Mouse (Mus musculus) stomach, embryonic 16.5 days (tissue): ENCODE data around the gene Aqp6. TPM values are rescaled to one million over a fixed set of nuclear protein-coding genes. Genes with fewer than 3 reads are reported as not detected.

ENCODE experiments used
- ATAC-seq: fragments of 200-750 bp; cut with Nextera tagmentation; 2 replicates; pipeline ENCODE4 v1.8.0; 2017; ENCODE audit warnings: moderate number of reproducible peaks, moderate TSS enrichment; ENCODE audit not compliant: insufficient read depth, low FRiP score
- H3K27ac ChIP-seq: fragments of 300-500 bp; sonication (generic); 2 replicates; pipeline ENCODE4 v1.5.1; 2014; ENCODE audit warnings: low read length
- H3K27me3 ChIP-seq: fragments of 300-500 bp; sonication (generic); 2 replicates; pipeline ENCODE4 v1.6.1; 2014; ENCODE audit warnings: low read length, control low read depth, mixed read lengths; ENCODE audit not compliant: control insufficient read depth, insufficient read depth
- H3K36me3 ChIP-seq: fragments of 300-500 bp; sonication (generic); 2 replicates; pipeline ENCODE4 v1.6.1; 2014; ENCODE audit warnings: low read length; ENCODE audit not compliant: control insufficient read depth, insufficient read depth
- H3K4me1 ChIP-seq: fragments of 300-500 bp; sonication (generic); 2 replicates; pipeline ENCODE4 v1.6.1; 2014; ENCODE audit warnings: low read length, control low read depth, mixed read lengths; ENCODE audit not compliant: control insufficient read depth, insufficient read depth
- H3K4me2 ChIP-seq: fragments of 300-500 bp; sonication (generic); 2 replicates; pipeline ENCODE4 v1.6.1; 2014; ENCODE audit warnings: low read depth, low read length, mixed read lengths
- H3K4me3 ChIP-seq: fragments of 300-500 bp; sonication (generic); replicated peaks from 2 replicates; pipeline ENCODE4 v1.5.1; 2014; ENCODE audit warnings: mild to moderate bottlenecking, low read length
- H3K9ac ChIP-seq: fragments of 300-500 bp; sonication (generic); 2 replicates; pipeline ENCODE4 v1.6.1; 2014; ENCODE audit warnings: low read length
- H3K9me3 ChIP-seq: fragments of 300-500 bp; sonication (generic); replicated peaks from 2 replicates; pipeline ENCODE4 v1.6.1; 2016; ENCODE audit warnings: low read length, control low read depth; ENCODE audit not compliant: control insufficient read depth
- WGBS: fragments of 180-500 bp; shearing (Covaris S2); extraction: QIAGEN DNeasy Blood & Tissue Kit; methylation state at CpG from one replicate; pipeline ENCODE4 v1.1.7; 2014; 5-methylcytosine and 5-hydroxymethylcytosine counted together
- polyA plus RNA-seq: library from polyadenylated mRNA; unstranded; fragments of >200 nt; fragmentation: Nextera tagmentation; extraction: Ambion mirVana; gene quantifications from 2 replicates; pipeline ENCODE4 v1.2.1, GENCODE M21; 2015

Aqp6 gene
- polyA plus RNA-seq, 1 experiment from 2014 or later, result not detected

GRCm38 (mm10) chr15:99619821-99620220, 18.6 kb downstream of the Aqp6 start:
- ATAC-seq, result no peak
- no peak overlapping the region for H3K4me3 ChIP-seq
- no peak overlapping the region for H3K9ac ChIP-seq
- no peaks in the 10 kb centered on the region for H3K27me3 ChIP-seq
- H3K27ac ChIP-seq, result no peak overlapping the region
- WGBS, result 69% methylated on average over 4 of the region's 4 CpGs
- peaks cover 5% of the 10 kb centered on the region for H3K36me3 ChIP-seq
- H3K9me3 ChIP-seq, result no peaks in the 10 kb centered on the region
- H3K4me1 ChIP-seq, result peaks cover 9% of the 10 kb centered on the region
- H3K4me2 ChIP-seq, result no peak overlapping the region

- H3K36me3 ChIP-seq, result peaks cover 14% of the 10 kb centered on the region
- no peak overlapping the region for H3K9ac ChIP-seq
- 87% methylated on average over 11 of the region's 11 CpGs for WGBS
- no peaks in the 10 kb centered on the region for H3K27me3 ChIP-seq
- no peaks in the 10 kb centered on the region for H3K4me1 ChIP-seq
- H3K27ac ChIP-seq, result no peak overlapping the region
- no peak overlapping the region for H3K4me3 ChIP-seq
- no peak for ATAC-seq
- no peaks in the 10 kb centered on the region for H3K9me3 ChIP-seq
- no peak overlapping the region for H3K4me2 ChIP-seq
These were observed 20.9 kb downstream of the Aqp6 start for GRCm38 (mm10) chr15:99622063-99622462.

DNA sequence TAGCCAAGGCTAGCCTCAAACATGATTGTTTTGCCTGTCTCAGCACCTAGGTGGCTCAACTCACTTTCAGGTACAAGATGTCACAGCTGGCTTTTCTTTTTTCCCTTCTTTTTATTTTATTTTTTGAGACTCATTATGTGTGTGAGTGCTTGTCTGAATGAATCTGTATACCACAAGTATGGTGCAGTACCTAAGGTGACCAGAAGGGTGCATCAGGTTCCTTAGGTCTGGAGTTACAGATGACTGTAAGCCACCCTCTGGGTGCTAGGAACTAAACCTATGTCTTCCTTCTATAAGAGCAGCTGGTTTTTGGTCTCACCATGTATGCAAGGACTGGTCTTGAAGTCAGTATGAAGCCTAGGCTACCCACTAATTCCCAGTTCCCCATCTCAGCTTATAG, 30.4 kb downstream of the Aqp6 start:
- Histone ChIP-seq H3K36me3 (peaks cover 31% of the 10 kb centered on the region), H3K9me3 (no peaks in the 10 kb centered on the region), H3K4me3 (no peak overlapping the region), H3K27me3 (no peaks in the 10 kb centered on the region), H3K4me2 (no peak overlapping the region), H3K4me1 (no peaks in the 10 kb centered on the region), H3K9ac (no peak overlapping the region), H3K27ac (no peak overlapping the region)
- ATAC-seq, result no peak

- H3K4me3 ChIP-seq, result no peak overlapping the region
- ATAC-seq, result no peak
- no peak overlapping the region for H3K4me2 ChIP-seq
- H3K27ac ChIP-seq, result no peak overlapping the region
- H3K27me3 ChIP-seq, result no peaks in the 10 kb centered on the region
- H3K36me3 ChIP-seq, result peaks cover 39% of the 10 kb centered on the region
- H3K9me3 ChIP-seq, result no peaks in the 10 kb centered on the region
- H3K4me1 ChIP-seq, result no peaks in the 10 kb centered on the region
- 92% methylated on average over 7 of the region's 7 CpGs for WGBS
- no peak overlapping the region for H3K9ac ChIP-seq
These were observed 33.5 kb downstream of the Aqp6 start for GRCm38 (mm10) chr15:99634702-99635101.

- ATAC-seq, result no peak
- 87% methylated on average over 12 of the region's 12 CpGs for WGBS
- Histone ChIP-seq H3K4me2 (no peak overlapping the region), H3K9me3 (no peaks in the 10 kb centered on the region), H3K4me1 (0 out of 2 replicates have a peak, but pooled peaks cover 2% of the 10 kb centered on the region), H3K27me3 (no peaks in the 10 kb centered on the region), H3K9ac (no peak overlapping the region), H3K4me3 (no peak overlapping the region), H3K27ac (no peak overlapping the region), H3K36me3 (peaks cover 21% of the 10 kb centered on the region)
These were observed 36.4 kb downstream of the Aqp6 start for GRCm38 (mm10) chr15:99637405-99638123.

DNA sequence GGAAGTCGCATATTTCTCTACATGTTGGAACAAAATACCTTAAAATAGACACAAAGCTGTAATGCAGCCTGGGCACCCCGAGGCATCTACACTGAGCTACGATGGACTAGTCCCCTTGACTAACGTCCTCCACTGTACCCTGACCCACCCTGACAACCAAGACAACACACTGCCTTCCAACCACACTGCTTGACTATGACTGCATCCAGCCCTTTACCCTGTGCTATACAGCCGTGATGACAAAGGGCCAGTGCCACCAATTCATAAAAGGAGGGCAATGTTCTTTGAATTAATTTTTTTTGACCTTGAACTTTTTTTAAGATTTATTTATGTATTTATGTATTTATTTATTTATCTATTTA, 36.9 kb downstream of the Aqp6 start:
- no peaks in the 10 kb centered on the region for H3K9me3 ChIP-seq
- no peak overlapping the region for H3K4me2 ChIP-seq
- no peak overlapping the region for H3K27ac ChIP-seq
- ATAC-seq, result no peak
- 84% methylated on average over 5 of the region's 5 CpGs for WGBS
- 0 out of 2 replicates have a peak, but pooled peaks cover 2% of the 10 kb centered on the region for H3K4me1 ChIP-seq
- no peaks in the 10 kb centered on the region for H3K27me3 ChIP-seq
- peaks cover 16% of the 10 kb centered on the region for H3K36me3 ChIP-seq
- no peak overlapping the region for H3K9ac ChIP-seq
- no peak overlapping the region for H3K4me3 ChIP-seq

- 0 out of 2 replicates have a peak, but pooled peaks cover under 1% of the 10 kb centered on the region for H3K36me3 ChIP-seq
- no peak overlapping the region for H3K27ac ChIP-seq
- H3K4me1 ChIP-seq, result peaks cover 13% of the 10 kb centered on the region
- no peak overlapping the region for H3K9ac ChIP-seq
- 54% methylated on average over 6 of the region's 6 CpGs for WGBS
- H3K4me3 ChIP-seq, result no peak overlapping the region
- no peak for ATAC-seq
- no peak overlapping the region for H3K4me2 ChIP-seq
- H3K27me3 ChIP-seq, result no peaks in the 10 kb centered on the region
- no peaks in the 10 kb centered on the region for H3K9me3 ChIP-seq
These were observed 41.4 kb downstream of the Aqp6 start for GRCm38 (mm10) chr15:99642622-99643021.

GRCm38 (mm10) chr15:99643832-99644231, 42.6 kb downstream of the Aqp6 start:
- no peak for ATAC-seq

GRCm38 (mm10) chr15:99644776-99645175, 43.6 kb downstream of the Aqp6 start:
- no peak overlapping the region for H3K4me2 ChIP-seq
- peaks cover 32% of the 10 kb centered on the region for H3K4me1 ChIP-seq
- no peak overlapping the region for H3K27ac ChIP-seq
- H3K9ac ChIP-seq, result no peak overlapping the region
- H3K9me3 ChIP-seq, result no peaks in the 10 kb centered on the region
- no peak overlapping the region for H3K4me3 ChIP-seq
- WGBS, result 56% methylated on average over 7 of the region's 7 CpGs
- H3K27me3 ChIP-seq, result no peaks in the 10 kb centered on the region
- no peaks in the 10 kb centered on the region for H3K36me3 ChIP-seq
- no peak for ATAC-seq

More at GRCm38 (mm10) chr15:99643832-99644231, 42.6 kb downstream of the Aqp6 start:
- H3K9me3 ChIP-seq, result no peaks in the 10 kb centered on the region
- no peak overlapping the region for H3K9ac ChIP-seq
- no peak overlapping the region for H3K4me2 ChIP-seq
- peaks cover 22% of the 10 kb centered on the region for H3K4me1 ChIP-seq
- H3K36me3 ChIP-seq, result no peaks in the 10 kb centered on the region
- no peaks in the 10 kb centered on the region for H3K27me3 ChIP-seq
- WGBS, result 77% methylated on average over 10 of the region's 10 CpGs
- no peak overlapping the region for H3K27ac ChIP-seq
- H3K4me3 ChIP-seq, result no peak overlapping the region
